ENCODE assay signal across 9 mouse cellular contexts in the genomic region with DNA sequence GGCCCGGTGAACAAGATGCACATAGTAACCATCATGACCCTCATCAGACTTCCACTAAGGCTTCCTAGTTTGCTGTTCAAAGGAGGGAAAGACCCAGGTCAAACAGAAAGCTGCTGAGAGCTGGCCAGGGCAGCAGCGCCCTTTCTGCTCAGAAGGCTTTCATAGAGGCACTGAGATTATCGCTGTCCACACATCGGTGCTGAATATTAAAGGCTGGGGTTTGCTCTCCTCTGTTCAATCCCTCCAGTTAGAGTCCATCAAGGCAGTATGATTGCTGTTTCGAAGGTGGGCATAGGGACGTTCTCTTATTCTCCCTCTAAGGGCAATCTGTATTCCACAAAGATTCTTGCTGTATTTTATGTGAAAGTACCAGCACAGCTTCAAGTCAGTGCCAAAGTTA. TPM values are rescaled to one million over a fixed set of nuclear protein-coding genes. Genes with fewer than 3 reads are reported as not detected.
A peak's percentile ranks its signal among the peaks of the same experiment; 100 is the strongest.
DNase-seq lines count a peak whose midpoint lies in the region; ATAC-seq lines count a peak whose summit lies in the region.
"Had no signal": no experiment of that assay in that cellular context is flagged by ENCODE, and none has a peak within 500 bp of the region (broad histone marks: within the 10 kb centered on the region; RNA-seq: fewer than 3 reads in every experiment).

No protein-coding gene starts in this region.

- WGBS in large intestine, adult 2 months, result 23% methylated on average over 6 of the region's 6 CpGs

- ATAC-seq in common myeloid progenitor, adult 5-6 weeks (replicated peaks; ENCODE audit: low read depth, poor library complexity, severe bottlenecking), result peak; percentile 60; the same call in 1 of the 2 replicates
- no peak for ATAC-seq in megakaryocyte-erythroid progenitor cell, adult 5-6 weeks (replicated peaks; ENCODE audit: low FRiP score, low TSS enrichment, poor library complexity, severe bottlenecking)

- peak; percentile 3 for DNase-seq in heart, adult 8-10 months (ENCODE audit: low spot score)
- DNase-seq in heart, adult 18-20 months, result no peak
- peak; percentile 36 for DNase-seq in 3T3-L1 (ENCODE audit: low read depth, low spot score)
- DNase-seq in large intestine, adult 2 months (ENCODE audit: low read depth, low spot score), result peak; percentile 11
- DNase-seq in frontal cortex, postnatal 10 days (ENCODE audit: low spot score in 2 of 2), result no peak
- no peak for DNase-seq in left cerebral cortex, adult 18-20 months (ENCODE audit: low spot score in 2 of 2)
- DNase-seq: thymus, postnatal 25 days had no signal

RNA-seq across cellular contexts. Expression of gene Pcsk1, which starts 1.0 kb away (rescaled TPM):
- total RNA-seq in heart, adult 8-10 months (2022), result under 1 TPM; 0.06 to 0.19 (median 0.11) TPM
- total RNA-seq in heart, adult 18-20 months (2021), result under 1 TPM; 0.12 to 0.15 TPM
- not detected in 2 replicates for total RNA-seq in common myeloid progenitor, adult 5-6 weeks (2017)
- 1.6 and 1.9 TPM in 2 replicates for polyA plus RNA-seq in large intestine, adult 2 months (2012; rRNA removed)
- not detected in 2 replicates for total RNA-seq in megakaryocyte-erythroid progenitor cell, adult 5-6 weeks (2014; fragmentation: Nextera tagmentation)
- total RNA-seq in megakaryocyte-erythroid progenitor cell, adult 5-6 weeks (2017), result not detected in 2 replicates
- total RNA-seq in left cerebral cortex, adult 18-20 months (2021), result 10 to 100 TPM; 38.0 to 57.7 TPM

Comparison
In these comparisons a context has a peak if more than half of its experiments do, and no peak if none do; other contexts are left out.
1. DNase-seq: peak in heart, adult 8-10 months (single experiment), 3T3-L1 (single experiment) and large intestine, adult 2 months (single experiment); none in heart, adult 18-20 months (0 of 2), frontal cortex, postnatal 10 days (0 of 2) and left cerebral cortex, adult 18-20 months (0 of 2).
2. RNA of gene Pcsk1, which starts 1.0 kb away (total RNA-seq): 38.0 to 57.7 TPM in left cerebral cortex, adult 18-20 months; 0.12 to 0.15 TPM in heart, adult 18-20 months, 0.06 to 0.19 TPM in heart, adult 8-10 months, not detected in common myeloid progenitor, adult 5-6 weeks and not detected in megakaryocyte-erythroid progenitor cell, adult 5-6 weeks; every median in the first group is over 10 times any median in the second.